In genomic region chr10:39137766-39138165, GRCm38 (mm10) we compare ENCODE assay signal across 34 mouse cellular contexts. TPM values are rescaled to one million over a fixed set of nuclear protein-coding genes. Genes with fewer than 3 reads are reported as not detected.
DNase-seq lines count a peak whose midpoint lies in the region; ATAC-seq and TF ChIP-seq lines count a peak whose summit lies in the region.
"Had no signal": no experiment of that assay in that cellular context is flagged by ENCODE, and none has a peak within 500 bp of the region (broad histone marks: within the 10 kb centered on the region; RNA-seq: fewer than 3 reads in every experiment).

No protein-coding gene starts in this region.

- no peak for DNase-seq in hindbrain, embryonic 11.5 days (ENCODE audit: low spot score)
- DNase-seq in retina, postnatal 1 day, result peak; percentile 41
- DNase-seq in thymus, postnatal 10 days (ENCODE audit: low spot score in 2 of 2), result peak; percentile 57 to 63
- DNase-seq in thymus, postnatal 36 days, result peak; percentile 30 to 66
- no peak for DNase-seq in left cerebral cortex, adult 2 months (ENCODE audit: extremely low spot score in 1 of 2, low spot score in 2 of 2)
- no peak for DNase-seq in urinary bladder, postnatal 14 days (ENCODE audit: low spot score)
- DNase-seq: adrenal gland, adult 2 months; adrenal gland, postnatal 14 days; B cell, adult 2 months; cerebellum, adult 11-12 months; cerebellum, adult 8-10 months; cerebellum, postnatal 10 days; cerebellum, postnatal 36 days; embryo, embryonic 11 days; gastrocnemius, postnatal 25 days; heart, adult 18-20 months had no signal

- no peaks in the 10 kb centered on the region for H3K27me3 ChIP-seq in hindbrain, embryonic 13.5 days
- H3K27me3 ChIP-seq in hindbrain, embryonic 11.5 days (ENCODE audit: control insufficient read depth, insufficient read depth, low read length), result no peaks in the 10 kb centered on the region
- no peaks in the 10 kb centered on the region for H3K27me3 ChIP-seq in midbrain, embryonic 15.5 days (replicated peaks)
- H3K27me3 ChIP-seq: CH12.LX; embryonic facial prominence, embryonic 13.5 days; forebrain, embryonic 12.5 days; forebrain, embryonic 15.5 days; heart, embryonic 13.5 days; Patski had no signal

- H3K4me1 ChIP-seq in hindbrain, embryonic 13.5 days (replicated peaks), result peaks cover 31% of the 10 kb centered on the region
- H3K4me1 ChIP-seq in hindbrain, embryonic 11.5 days (replicated peaks; ENCODE audit: control insufficient read depth, insufficient read depth, low read length), result no peaks in the 10 kb centered on the region
- peaks cover 13% of the 10 kb centered on the region for H3K4me1 ChIP-seq in midbrain, embryonic 15.5 days

- ATAC-seq in hindbrain, embryonic 13.5 days (ENCODE audit: low FRiP score), result no peak
- ATAC-seq in hindbrain, embryonic 11.5 days (ENCODE audit: low FRiP score), result no peak
- ATAC-seq in midbrain, embryonic 15.5 days (replicated peaks), result no peak
- ATAC-seq: forebrain, embryonic 15.5 days; hindbrain, postnatal 0 days; Patski had no signal

- H3K4me2 ChIP-seq in hindbrain, embryonic 13.5 days, result no peak overlapping the region
- H3K4me2 ChIP-seq in hindbrain, embryonic 11.5 days (replicated peaks; ENCODE audit: low read depth, low read length), result no peak overlapping the region
- H3K4me2 ChIP-seq in midbrain, embryonic 15.5 days, result no peak overlapping the region
- H3K4me2 ChIP-seq: embryonic facial prominence, embryonic 13.5 days; forebrain, embryonic 12.5 days; forebrain, embryonic 15.5 days; heart, embryonic 13.5 days; hindbrain, embryonic 14.5 days had no signal

- no peak overlapping the region for H3K4me3 ChIP-seq in hindbrain, embryonic 13.5 days
- H3K4me3 ChIP-seq in hindbrain, embryonic 11.5 days (ENCODE audit: low read depth, low read length), result no peak overlapping the region
- no peak overlapping the region for H3K4me3 ChIP-seq in midbrain, embryonic 15.5 days
- no peak overlapping the region for H3K4me3 ChIP-seq in left cerebral cortex, adult 2 months
- H3K4me3 ChIP-seq: embryonic facial prominence, embryonic 10.5 days; embryonic facial prominence, embryonic 13.5 days; erythroblast, embryonic 14.5 days; forebrain, embryonic 12.5 days; forebrain, embryonic 15.5 days; heart, embryonic 10.5 days; heart, embryonic 13.5 days had no signal

- intact Hi-C loops in left cerebral cortex, adult 2 months (cut with DNase I), result no loop called here

- no peaks in the 10 kb centered on the region for H3K9me3 ChIP-seq in hindbrain, embryonic 13.5 days
- H3K9me3 ChIP-seq in hindbrain, embryonic 11.5 days (ENCODE audit: control insufficient read depth, low read length), result no peaks in the 10 kb centered on the region
- H3K9me3 ChIP-seq in midbrain, embryonic 15.5 days, result no peaks in the 10 kb centered on the region
- H3K9me3 ChIP-seq: embryonic facial prominence, embryonic 10.5 days; embryonic facial prominence, embryonic 13.5 days; forebrain, embryonic 12.5 days; forebrain, embryonic 15.5 days; G1E; heart, embryonic 10.5 days; heart, embryonic 13.5 days had no signal

- peak overlapping the region; percentile 8; the same call in 1 of the 2 replicates for H3K9ac ChIP-seq in hindbrain, embryonic 13.5 days
- no peak overlapping the region for H3K9ac ChIP-seq in hindbrain, embryonic 11.5 days (ENCODE audit: low read depth, low read length)
- H3K9ac ChIP-seq in midbrain, embryonic 15.5 days, result no peak overlapping the region
- H3K9ac ChIP-seq: forebrain, embryonic 12.5 days; forebrain, embryonic 15.5 days; heart, embryonic 13.5 days; hindbrain, embryonic 14.5 days had no signal

- peaks cover 32% of the 10 kb centered on the region for H3K36me3 ChIP-seq in hindbrain, embryonic 13.5 days
- no peaks in the 10 kb centered on the region for H3K36me3 ChIP-seq in hindbrain, embryonic 11.5 days (ENCODE audit: control insufficient read depth, insufficient read depth, low read length)
- peaks cover 14% of the 10 kb centered on the region for H3K36me3 ChIP-seq in midbrain, embryonic 15.5 days (replicated peaks)

- H3K27ac ChIP-seq in hindbrain, embryonic 13.5 days, result no peak overlapping the region
- no peak overlapping the region for H3K27ac ChIP-seq in hindbrain, embryonic 11.5 days (ENCODE audit: low read depth, low read length)
- H3K27ac ChIP-seq in midbrain, embryonic 15.5 days, result no peak overlapping the region
- H3K27ac ChIP-seq in left cerebral cortex, adult 2 months, result no peak overlapping the region
- H3K27ac ChIP-seq: embryonic facial prominence, embryonic 10.5 days; embryonic facial prominence, embryonic 13.5 days; forebrain, embryonic 12.5 days; forebrain, embryonic 15.5 days; heart, embryonic 10.5 days; heart, embryonic 13.5 days; hindbrain, embryonic 14.5 days; hindbrain, postnatal 0 days had no signal

- WGBS in hindbrain, embryonic 13.5 days, result 96% methylated on average over 3 of the region's 3 CpGs
- 93% methylated on average over 3 of the region's 3 CpGs for WGBS in hindbrain, embryonic 11.5 days
- WGBS in midbrain, embryonic 15.5 days, result 95% methylated on average over 3 of the region's 3 CpGs

- no peak for TF ChIP-seq CTCF in left cerebral cortex, adult 2 months (IDR thresholded peaks at IDR 0.05)

RNA-seq across cellular contexts. Expression of gene Tube1, which starts 4.0 kb away (rescaled TPM):
- 9.6 and 10.4 TPM in 2 replicates for polyA plus RNA-seq in hindbrain, embryonic 13.5 days (2015; fragmentation: Nextera tagmentation; extraction: Ambion mirVana)
- polyA plus RNA-seq in hindbrain, embryonic 11.5 days (2014; fragmentation: Nextera tagmentation; extraction: Ambion mirVana), result 22.7 and 23.4 TPM in 2 replicates
- polyA plus RNA-seq in midbrain, embryonic 15.5 days (2015; fragmentation: Nextera tagmentation; extraction: Ambion mirVana), result 9.2 TPM in 2 replicates
- total RNA-seq in left cerebral cortex, adult 2 months (2021), result 1 to 10 TPM; 2.8 to 3.5 TPM

RNA-seq across cellular contexts. Expression of gene Fam229b, which starts 4.1 kb away (rescaled TPM):
- polyA plus RNA-seq in hindbrain, embryonic 13.5 days (2015; fragmentation: Nextera tagmentation; extraction: Ambion mirVana), result 32.7 and 34.8 TPM in 2 replicates
- 14.4 and 20.2 TPM in 2 replicates for polyA plus RNA-seq in hindbrain, embryonic 11.5 days (2014; fragmentation: Nextera tagmentation; extraction: Ambion mirVana)
- 31.4 and 34.3 TPM in 2 replicates for polyA plus RNA-seq in midbrain, embryonic 15.5 days (2015; fragmentation: Nextera tagmentation; extraction: Ambion mirVana)
- total RNA-seq in left cerebral cortex, adult 2 months (2021), result 10 to 100 TPM; 13.8 to 14.9 TPM
- polyA plus RNA-seq: erythroblast, embryonic 14.5 days had no signal

RNA-seq across cellular contexts. Expression of gene Ccn6, which starts 25.8 kb away (rescaled TPM):
- 0.41 and 0.44 TPM in 2 replicates for polyA plus RNA-seq in hindbrain, embryonic 13.5 days (2015; fragmentation: Nextera tagmentation; extraction: Ambion mirVana)
- polyA plus RNA-seq in hindbrain, embryonic 11.5 days (2014; fragmentation: Nextera tagmentation; extraction: Ambion mirVana), result 0.15 and 0.31 TPM in 2 replicates
- 0.31 and 0.36 TPM in 2 replicates for polyA plus RNA-seq in midbrain, embryonic 15.5 days (2015; fragmentation: Nextera tagmentation; extraction: Ambion mirVana)
- under 1 TPM in 1 of 2 experiments, not detected in 1; 0.57 TPM for total RNA-seq in left cerebral cortex, adult 2 months (2021)
- total RNA-seq: adrenal gland, adult 2 months; CH12.LX; G1E; gastrocnemius, adult 8-10 months; gastrocnemius, postnatal 25 days; heart, adult 18-20 months; heart, postnatal 25 days; hematopoietic stem cell, adult 5-6 weeks had no signal
- polyA plus RNA-seq: erythroblast, embryonic 14.5 days; G1E; gonadal fat pad, adult 2 months; heart, embryonic 13.5 days had no signal

Comparison
In these comparisons a context has a peak if more than half of its experiments do, and no peak if none do; other contexts are left out.
1. DNase-seq: peak in retina, postnatal 1 day (single experiment), thymus, postnatal 10 days (2 of 2) and thymus, postnatal 36 days (2 of 2); none in hindbrain, embryonic 11.5 days (single experiment), left cerebral cortex, adult 2 months (0 of 2) and urinary bladder, postnatal 14 days (single experiment).